Mouse (Mus musculus): Measurements from ENCODE around the gene Ndufs7.

DNA sequence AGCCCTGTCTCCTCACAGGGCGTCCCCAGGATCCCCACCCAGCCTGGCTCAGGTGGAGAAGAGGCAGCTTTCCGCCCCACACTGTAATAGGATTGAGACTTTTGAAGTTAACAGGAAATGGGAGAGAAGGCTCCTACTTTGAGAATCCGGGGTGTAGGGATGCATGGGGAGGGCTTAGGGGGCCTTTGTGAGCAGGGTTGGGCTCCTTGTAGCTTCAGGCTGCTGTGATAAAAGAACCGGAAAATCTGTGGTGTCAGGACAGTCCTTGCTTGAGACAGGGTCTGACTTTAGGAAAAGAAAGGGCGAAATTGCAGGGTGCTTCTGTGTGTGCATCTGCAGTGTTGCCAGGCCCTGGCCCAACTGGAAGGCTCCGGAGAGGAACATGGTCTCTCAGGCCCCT lies 48.4 kb upstream of the Ndufs7 start:
- no peak for TF ChIP-seq POLR2A (IDR thresholded peaks at IDR 0.05; ENCODE audit: low read depth, low read length)
- TF ChIP-seq CTCF (conservative IDR thresholded peaks at IDR 0.05 in 1 of 2, IDR thresholded peaks at IDR 0.05 in 1 of 2; ENCODE audit: low read depth in 2 of 2, low read length in 2 of 2) = no peak
- no peak for TF ChIP-seq EP300 (IDR thresholded peaks at IDR 0.05; ENCODE audit: low read length)
- no peak for TF ChIP-seq SIN3A (IDR thresholded peaks at IDR 0.05; ENCODE audit: low read length)
- TF ChIP-seq MXI1 (IDR thresholded peaks at IDR 0.05; ENCODE audit: low read depth, low read length) = no peak
- TF ChIP-seq E2F4 (IDR thresholded peaks at IDR 0.05; ENCODE audit: insufficient replicate concordance, low read depth, low read length) = no peak
- no peak for TF ChIP-seq GABPA (IDR thresholded peaks at IDR 0.05; ENCODE audit: insufficient replicate concordance, low read depth, low read length)
- TF ChIP-seq TCF12 (IDR thresholded peaks at IDR 0.05; ENCODE audit: low read depth, low read length) = no peak
- no peak for TF ChIP-seq USF2 (conservative IDR thresholded peaks at IDR 0.05; ENCODE audit: low read depth, low read length)
